Mouse (Mus musculus): ENCODE measurements at regions not wholly inside any gene's neighbourhood (a gene's known extent, or its start where the extent isn't known, plus 50 kb on each side); places are given as distances from the start of the nearest gene placed in this dataset.

DNA sequence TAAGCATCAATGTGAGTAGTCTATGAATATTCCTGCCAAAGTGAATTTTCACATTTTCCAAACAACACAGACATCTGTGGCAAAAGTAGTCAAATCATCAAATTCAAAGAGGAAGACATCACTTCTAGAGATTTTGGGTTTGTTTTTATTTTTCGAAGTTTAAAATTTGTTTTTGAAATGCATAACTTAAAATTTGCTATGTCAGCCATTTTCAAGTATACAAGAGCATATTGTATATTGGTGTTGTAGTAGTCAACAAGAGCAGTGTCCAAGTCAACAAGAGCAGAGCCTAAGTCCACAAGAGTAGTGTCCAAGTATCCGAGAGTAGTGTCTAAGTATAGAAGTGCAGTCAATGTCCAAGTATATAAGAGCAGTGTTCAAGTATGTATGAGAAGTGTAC, 107.9 kb upstream of the Tle4 start:
- no peak for TF ChIP-seq CTCF (IDR thresholded peaks at IDR 0.05; ENCODE audit: insufficient read depth, low read depth, low read length)
- TF ChIP-seq POLR2A (IDR thresholded peaks at IDR 0.05; ENCODE audit: insufficient read depth, low read depth, low read length) = no peak
